Mouse (Mus musculus): ENCODE data around the gene Mettl5. TPM values are rescaled to one million over a fixed set of nuclear protein-coding genes. Genes with fewer than 3 reads are reported as not detected.
A peak's percentile ranks its signal among the peaks of the same experiment; 100 is the strongest.

The Mettl5 gene
- polyA plus RNA-seq, 1 experiment = 17.3 TPM

- DNase-seq (ENCODE audit: extremely low spot score in 1 of 2, low spot score in 1 of 2) = peak in 1 of 2 experiments; percentile 32
These were observed 24.4 kb downstream of the Mettl5 start for GRCm38 (mm10) chr2:69860972-69861452.

GRCm38 (mm10) chr2:69857882-69858281 is 27.5 kb downstream of the Mettl5 start:
- no peak for DNase-seq (ENCODE audit: extremely low spot score in 1 of 2, low spot score in 1 of 2)

GRCm38 (mm10) chr2:69856392-69856791 is 29.0 kb downstream of the Mettl5 start:
- no peak for DNase-seq (ENCODE audit: extremely low spot score in 1 of 2, low spot score in 1 of 2)

- DNase-seq (ENCODE audit: extremely low spot score in 1 of 2, low spot score in 1 of 2) = no peak
These were observed 33.9 kb downstream of the Mettl5 start for GRCm38 (mm10) chr2:69851427-69852058.

GRCm38 (mm10) chr2:69849215-69849614 is 36.2 kb downstream of the Mettl5 start:
- no peak for DNase-seq (ENCODE audit: extremely low spot score in 1 of 2, low spot score in 1 of 2)

- no peak for DNase-seq (ENCODE audit: extremely low spot score in 1 of 2, low spot score in 1 of 2)
These were observed 45.2 kb downstream of the Mettl5 start for GRCm38 (mm10) chr2:69840261-69840660.

- DNase-seq (ENCODE audit: extremely low spot score in 1 of 2, low spot score in 1 of 2) = no peak
These were observed 46.7 kb downstream of the Mettl5 start for GRCm38 (mm10) chr2:69838707-69839106.

- no peak for DNase-seq (ENCODE audit: extremely low spot score in 1 of 2, low spot score in 1 of 2)
These were observed 47.4 kb downstream of the Mettl5 start for GRCm38 (mm10) chr2:69837996-69838395.

GRCm38 (mm10) chr2:69837244-69837967 is 48.0 kb downstream of the Mettl5 start:
- no peak for DNase-seq (ENCODE audit: extremely low spot score in 1 of 2, low spot score in 1 of 2)

GRCm38 (mm10) chr2:69830116-69830515 is 55.3 kb downstream of the Mettl5 start:
- DNase-seq (ENCODE audit: extremely low spot score in 1 of 2, low spot score in 1 of 2) = no peak

GRCm38 (mm10) chr2:69829680-69830079 is 55.7 kb downstream of the Mettl5 start:
- DNase-seq (ENCODE audit: extremely low spot score in 1 of 2, low spot score in 1 of 2) = no peak

- no peak for DNase-seq (ENCODE audit: extremely low spot score in 1 of 2, low spot score in 1 of 2)
These were observed 57.4 kb downstream of the Mettl5 start for GRCm38 (mm10) chr2:69828031-69828430.

- DNase-seq (ENCODE audit: extremely low spot score in 1 of 2, low spot score in 1 of 2) = no peak
These were observed 59.0 kb downstream of the Mettl5 start for GRCm38 (mm10) chr2:69826380-69826779.

- no peak for DNase-seq (ENCODE audit: extremely low spot score in 1 of 2, low spot score in 1 of 2)
These were observed 59.5 kb downstream of the Mettl5 start for GRCm38 (mm10) chr2:69825898-69826297.

GRCm38 (mm10) chr2:69823129-69823677 is 62.2 kb downstream of the Mettl5 start:
- DNase-seq (ENCODE audit: extremely low spot score in 1 of 2, low spot score in 1 of 2) = no peak

GRCm38 (mm10) chr2:69822361-69823128 is 62.9 kb downstream of the Mettl5 start:
- peak in 1 of 2 experiments; percentile 54 for DNase-seq (ENCODE audit: extremely low spot score in 1 of 2, low spot score in 1 of 2)

- no peak for DNase-seq (ENCODE audit: extremely low spot score in 1 of 2, low spot score in 1 of 2)
These were observed 63.7 kb downstream of the Mettl5 start, which contains the start of gene Klhl23 for GRCm38 (mm10) chr2:69821711-69822110. Gene Klhl23 (plus strand): TSS chr2:69821944.

Measured in frontal cortex, adult 2 months (tissue).